Mouse (Mus musculus) testis, adult 2 months (tissue): ENCODE measurements around the gene Crybb2.

Experiments used
- CTCF ChIP-seq: fragments of 200-500 bp; IDR thresholded peaks from 2 replicates; pipeline ENCODE4 v1.5.1; 2012; ENCODE audit warnings: low read depth, mild to moderate bottlenecking, inconsistent platforms, low read length, moderate library complexity; ENCODE audit not compliant: control insufficient read depth, insufficient read depth, insufficient replicate concordance
- POLR2A ChIP-seq: fragments of 200-500 bp; IDR thresholded peaks from 2 replicates; pipeline ENCODE4 v1.6.1; 2012; ENCODE audit warnings: low read depth, mild to moderate bottlenecking, inconsistent platforms, low read length, moderate library complexity; ENCODE audit not compliant: control insufficient read depth

DNA sequence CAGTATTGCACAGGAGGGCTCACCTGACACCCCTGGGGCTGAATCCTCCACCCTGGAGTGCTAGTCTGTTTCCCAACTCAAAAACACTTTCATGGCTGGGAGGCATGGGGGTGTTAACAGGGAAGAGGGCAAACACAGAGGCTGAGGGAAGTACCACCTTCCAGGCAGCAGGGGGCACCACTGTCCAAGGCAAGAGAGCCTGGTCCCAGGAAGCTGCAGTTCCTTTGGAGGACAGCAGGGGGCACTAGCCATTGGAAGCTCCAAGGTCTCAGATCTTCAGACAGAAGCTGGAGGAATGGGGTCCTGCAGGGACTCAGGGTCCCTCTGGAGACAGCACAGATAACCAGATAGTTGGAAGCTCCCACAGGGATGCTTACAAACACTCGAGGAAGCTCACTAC lies 29.6 kb upstream of the Crybb2 start:
- TF ChIP-seq POLR2A, result no peak
- peak; percentile 100 for TF ChIP-seq CTCF
